Mouse (Mus musculus) gastrocnemius, postnatal 36 days (tissue): ENCODE results near the gene Cldn13. TPM values are rescaled to one million over a fixed set of nuclear protein-coding genes. Genes with fewer than 3 reads are reported as not detected.

ENCODE experiments used
- total RNA-seq, 2 experiments: library from RNA; stranded (reverse); gene quantifications; 2 replicates each; pipeline ENCODE4 v1.2.3; 2021

Gene Cldn13
- total RNA-seq, 2 experiments from 2014 or later: not detected

Other genes with a start within 250 kb of the Cldn13 start
- 1 to 10 TPM; 2.0 to 2.2 TPM for gene Limk1, start 226.9 kb downstream of the Cldn13 start, total RNA-seq
- 10 to 100 TPM; 24.0 to 41.8 TPM for gene Eln, start 168.2 kb downstream of the Cldn13 start, total RNA-seq
- not detected for gene Tmem270, start 8.8 kb downstream of the Cldn13 start, total RNA-seq
- 1 to 10 TPM; 5.1 to 6.4 TPM for gene Mettl27, start 16.8 kb upstream of the Cldn13 start, total RNA-seq
- gene Cldn4, start 31.4 kb upstream of the Cldn13 start, total RNA-seq: not detected
- gene Cldn3, start 70.7 kb upstream of the Cldn13 start, total RNA-seq: not detected
- 10 to 100 TPM; 51.6 to 57.0 TPM for gene Abhd11, start 93.6 kb upstream of the Cldn13 start, total RNA-seq
- gene Stx1a, start 108.0 kb upstream of the Cldn13 start, total RNA-seq: under 1 TPM; 0.59 to 0.74 TPM
- 10 to 100 TPM; 25.4 to 27.3 TPM for gene Dnajc30, start 148.7 kb upstream of the Cldn13 start, total RNA-seq
- 10 to 100 TPM; 26.9 to 30.0 TPM for gene Bud23, start 149.4 kb upstream of the Cldn13 start, total RNA-seq
- under 1 TPM; 0.33 to 0.49 TPM for gene Vps37d, start 162.7 kb upstream of the Cldn13 start, total RNA-seq
- gene Mlxipl, start 174.4 kb upstream of the Cldn13 start, total RNA-seq: 10 to 100 TPM; 62.4 to 79.9 TPM
- 1 to 10 TPM; 9.7 to 9.8 TPM for gene Tbl2, start 234.1 kb upstream of the Cldn13 start, total RNA-seq